Mouse (Mus musculus) testis, adult 2 months (tissue): Measurements from ENCODE around the gene Gm10840. TPM values are rescaled to one million over a fixed set of nuclear protein-coding genes. Genes with fewer than 3 reads are reported as not detected.
"Not testable (repeated sequence)": the region's sequence is repeated elsewhere in the genome, so short reads cannot be mapped to it uniquely, and the experiment has no call there.

Experiments used
- H3K27ac ChIP-seq: fragments of 200-500 bp; 2 replicates; pipeline ENCODE4 v1.5.1; 2012; ENCODE audit warnings: low read depth, low read length; ENCODE audit not compliant: control insufficient read depth, insufficient read depth
- H3K27me3 ChIP-seq: fragments of 200-500 bp; 2 replicates; pipeline ENCODE4 v1.6.1; 2012; ENCODE audit warnings: mild to moderate bottlenecking, low read length, moderate library complexity; ENCODE audit not compliant: control insufficient read depth, insufficient read depth
- H3K36me3 ChIP-seq: fragments of 200-500 bp; 2 replicates; pipeline ENCODE4 v1.6.1; 2012; ENCODE audit warnings: mild to moderate bottlenecking, low read length; ENCODE audit not compliant: control insufficient read depth, insufficient read depth
- H3K4me1 ChIP-seq: fragments of 200-500 bp; 2 replicates; pipeline ENCODE4 v1.6.1; 2012; ENCODE audit warnings: low read length; ENCODE audit not compliant: control insufficient read depth, insufficient read depth
- H3K4me3 ChIP-seq: fragments of 200-500 bp; 2 replicates; pipeline ENCODE4 v1.5.1; 2012; ENCODE audit warnings: low read depth, mild to moderate bottlenecking, low read length, moderate library complexity, mixed read lengths; ENCODE audit not compliant: control insufficient read depth
- CTCF ChIP-seq: fragments of 200-500 bp; IDR thresholded peaks from 2 replicates; pipeline ENCODE4 v1.5.1; 2012; ENCODE audit warnings: low read depth, mild to moderate bottlenecking, inconsistent platforms, low read length, moderate library complexity; ENCODE audit not compliant: control insufficient read depth, insufficient read depth, insufficient replicate concordance
- POLR2A ChIP-seq: fragments of 200-500 bp; IDR thresholded peaks from 2 replicates; pipeline ENCODE4 v1.6.1; 2012; ENCODE audit warnings: low read depth, mild to moderate bottlenecking, inconsistent platforms, low read length, moderate library complexity; ENCODE audit not compliant: control insufficient read depth
- polyA plus RNA-seq: library from polyadenylated mRNA; depleted of rRNA; stranded (reverse); fragments of >200 nt; gene quantifications from 2 replicates; pipeline ENCODE4 v1.2.3, GENCODE M21; 2012

Gene Gm10840
- polyA plus RNA-seq, 1 experiment: 124 TPM

GRCm38 (mm10) chr11:106192657-106193370 lies 32.2 kb downstream of the Gm10840 start:
- H3K27me3 ChIP-seq: no peaks in the 10 kb centered on the region
- H3K4me1 ChIP-seq: no peaks in the 10 kb centered on the region

GRCm38 (mm10) chr11:106193371-106194154 lies 32.9 kb downstream of the Gm10840 start:
- Histone ChIP-seq H3K27me3 (no peaks in the 10 kb centered on the region), H3K27ac (peak overlapping the region; percentile 92), H3K4me3 (peak overlapping the region; percentile 95), H3K36me3 (peaks cover 1% of the 10 kb centered on the region; the same call in 1 of the 2 replicates), H3K4me1 (no peaks in the 10 kb centered on the region)
- TF ChIP-seq CTCF (no peak), POLR2A (peak; percentile 99)

More at GRCm38 (mm10) chr11:106192657-106193370, 32.2 kb downstream of the Gm10840 start:
- TF ChIP-seq CTCF (no peak), POLR2A (no peak)
- Histone ChIP-seq H3K27ac (peak overlapping the region; percentile 92), H3K4me3 (peak overlapping the region; percentile 95), H3K36me3 (no peaks in the 10 kb centered on the region)

- no peak for TF ChIP-seq CTCF
- TF ChIP-seq POLR2A: no peak
- H3K27ac ChIP-seq: peak overlapping the region; percentile 69
- peak overlapping the region; percentile 95 for H3K4me3 ChIP-seq
- no peaks in the 10 kb centered on the region for H3K27me3 ChIP-seq
- H3K36me3 ChIP-seq: peaks cover 1% of the 10 kb centered on the region; the same call in 1 of the 2 replicates
- H3K4me1 ChIP-seq: no peaks in the 10 kb centered on the region
Observed at GRCm38 (mm10) chr11:106194155-106194541, 33.5 kb downstream of the Gm10840 start.

GRCm38 (mm10) chr11:106194891-106195290 lies 34.2 kb downstream of the Gm10840 start:
- no peak for TF ChIP-seq POLR2A
- no peak for TF ChIP-seq CTCF
- Histone ChIP-seq H3K4me3 (peak overlapping the region; percentile 17; the same call in 1 of the 2 replicates), H3K27ac (no peak overlapping the region), H3K4me1 (no peaks in the 10 kb centered on the region), H3K36me3 (peaks cover 1% of the 10 kb centered on the region; the same call in 1 of the 2 replicates), H3K27me3 (no peaks in the 10 kb centered on the region)

GRCm38 (mm10) chr11:106195341-106195740 lies 34.7 kb downstream of the Gm10840 start:
- no peak for TF ChIP-seq CTCF
- no peak for TF ChIP-seq POLR2A
- Histone ChIP-seq H3K27me3 (no peaks in the 10 kb centered on the region), H3K4me1 (no peaks in the 10 kb centered on the region), H3K4me3 (no peak overlapping the region), H3K36me3 (peaks cover 1% of the 10 kb centered on the region; the same call in 1 of the 2 replicates), H3K27ac (no peak overlapping the region)

GRCm38 (mm10) chr11:106198277-106198676 lies 37.6 kb downstream of the Gm10840 start:
- no peaks in the 10 kb centered on the region for H3K4me1 ChIP-seq
- peak overlapping the region; percentile 31 for H3K4me3 ChIP-seq
- no peak for TF ChIP-seq CTCF
- no peak for TF ChIP-seq POLR2A
- H3K36me3 ChIP-seq: peaks cover 2% of the 10 kb centered on the region; the same call in 1 of the 2 replicates
- no peaks in the 10 kb centered on the region for H3K27me3 ChIP-seq
- peak overlapping the region; percentile 49 for H3K27ac ChIP-seq

- not testable (repeated sequence) for H3K36me3 ChIP-seq, H3K4me1 ChIP-seq, H3K27ac ChIP-seq, H3K27me3 ChIP-seq
- peak overlapping the region; percentile 7; the same call in 1 of the 2 replicates for H3K4me3 ChIP-seq
Observed at GRCm38 (mm10) chr11:106199997-106200396, 39.3 kb downstream of the Gm10840 start.
